Mouse (Mus musculus) left cerebral cortex, adult 2 months (tissue): Measurements from ENCODE around the gene Med13l. TPM values are rescaled to one million over a fixed set of nuclear protein-coding genes. Genes with fewer than 3 reads are reported as not detected.
A peak's percentile ranks its signal among the peaks of the same experiment; 100 is the strongest.

Experiments
- DNase-seq, 2 experiments: peaks; one replicate each; pipeline ENCODE4 v3.0.0; 2021 to 2022; ENCODE audit warnings: low spot score in 2 of 2, mixed read lengths in 1 of 2; ENCODE audit errors: extremely low spot score in 1 of 2
- H3K27ac ChIP-seq: fragments of 200-600 bp; 2 replicates; pipeline ENCODE4 v1.8.1; 2022
- H3K4me3 ChIP-seq: fragments of 200-600 bp; 2 replicates; pipeline ENCODE4 v1.8.1; 2022
- CTCF ChIP-seq: fragments of 200-600 bp; IDR thresholded peaks from 2 replicates; pipeline ENCODE4 v1.8.1; 2022; ENCODE audit warnings: antibody characterized with exemption, mild to moderate bottlenecking, moderate library complexity
- intact Hi-C: fragments of 180-260 bp; cut with DNase I; formaldehyde crosslinking; loops from one replicate; pipeline ENCODE4 v1.15.1; 2025
- total RNA-seq, 2 experiments: library from RNA; stranded (reverse); gene quantifications; 2 replicates each; pipeline ENCODE4 v1.2.3; 2021

Med13l gene
- total RNA-seq, 2 experiments from 2014 or later: 118 to 123 TPM

DNA sequence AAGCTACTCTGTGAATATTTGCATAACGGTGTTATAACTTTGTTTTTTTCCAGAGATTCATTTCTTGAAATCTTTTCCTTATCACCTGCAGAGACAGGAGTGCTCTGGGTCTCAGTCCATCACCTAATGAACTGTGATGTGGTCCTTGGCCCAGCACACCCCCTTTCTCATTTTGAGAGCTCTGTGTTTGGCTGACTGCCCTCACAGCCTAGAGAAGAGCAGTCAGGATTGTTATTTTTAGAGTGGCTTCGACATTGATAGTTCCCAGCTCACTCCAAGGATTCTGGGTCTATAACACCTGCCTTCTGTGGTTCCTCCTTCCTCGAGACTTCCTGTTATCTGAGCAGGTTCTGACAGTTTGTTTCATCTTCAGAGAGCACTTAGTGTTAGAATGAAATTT lies 113.8 kb downstream of the Med13l start:
- no peak for TF ChIP-seq CTCF
- intact Hi-C loops: no loop called here
- no peak for DNase-seq
- peak overlapping the region; percentile 34; the same call in 1 of the 2 replicates for H3K27ac ChIP-seq
- H3K4me3 ChIP-seq: no peak overlapping the region

DNA sequence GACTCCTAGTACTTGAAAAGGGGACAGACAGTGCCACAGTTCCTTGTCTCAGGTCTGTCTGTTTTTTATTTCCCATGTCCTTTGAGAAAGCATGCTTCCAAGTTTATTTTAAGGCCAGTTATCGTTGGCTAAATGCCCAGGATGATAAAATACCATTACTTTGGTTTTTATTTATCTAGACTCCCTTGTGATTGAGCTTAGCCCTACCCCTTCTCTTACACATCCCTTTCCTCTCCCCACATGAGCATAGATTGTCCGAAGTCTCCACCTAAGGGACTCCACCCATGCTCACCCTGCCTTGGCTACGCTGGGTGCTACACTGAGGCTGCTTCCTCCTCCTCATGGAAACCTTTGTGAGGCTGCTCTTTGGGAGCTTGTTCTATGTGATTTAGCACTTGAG lies 115.2 kb downstream of the Med13l start:
- Histone ChIP-seq H3K4me3 (no peak overlapping the region), H3K27ac (no peak overlapping the region)
- TF ChIP-seq CTCF: no peak
- no peak for DNase-seq
- intact Hi-C loops: no loop called here

GRCm38 (mm10) chr5:118676151-118676918 lies 115.9 kb downstream of the Med13l start:
- H3K4me3 ChIP-seq: no peak overlapping the region
- TF ChIP-seq CTCF: no peak

DNA sequence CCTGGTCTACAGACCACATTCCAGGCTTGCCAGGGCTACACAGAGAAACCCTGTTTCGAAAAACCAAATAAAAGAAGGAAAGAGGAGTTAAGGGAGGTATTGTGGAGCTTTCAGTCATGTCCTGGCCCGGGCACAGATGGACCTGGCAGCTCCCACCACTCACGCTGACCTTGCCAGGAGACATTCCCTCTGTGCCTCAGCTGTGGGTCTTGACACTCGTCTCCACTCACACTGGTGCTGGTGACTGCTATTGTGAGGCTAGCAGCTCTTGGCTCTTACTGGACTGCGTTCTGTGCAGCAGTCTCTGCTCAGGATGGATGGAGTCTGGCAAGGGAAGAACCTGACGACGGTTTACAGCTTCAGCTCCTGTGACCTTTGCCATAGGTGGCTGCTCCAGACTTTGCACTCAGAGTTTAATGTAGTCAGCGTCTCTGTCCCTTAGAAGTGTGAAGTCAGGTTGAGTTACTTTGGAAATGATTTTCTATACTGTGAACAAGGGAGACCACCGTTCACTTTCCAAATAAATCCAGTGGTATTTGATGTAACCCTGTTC lies 118.9 kb downstream of the Med13l start:
- no peak for DNase-seq
- Histone ChIP-seq H3K4me3 (no peak overlapping the region), H3K27ac (no peak overlapping the region)
- intact Hi-C loops: no loop called here
- no peak for TF ChIP-seq CTCF

More at GRCm38 (mm10) chr5:118676151-118676918, 115.9 kb downstream of the Med13l start:
- intact Hi-C loops: no loop called here
- no peak overlapping the region for H3K27ac ChIP-seq
- DNase-seq: no peak

GRCm38 (mm10) chr5:118680853-118681252 lies 120.4 kb downstream of the Med13l start:
- intact Hi-C loops: no loop called here
- TF ChIP-seq CTCF: no peak

GRCm38 (mm10) chr5:118682007-118682406 lies 121.5 kb downstream of the Med13l start:
- Histone ChIP-seq H3K27ac (no peak overlapping the region), H3K4me3 (no peak overlapping the region)
- DNase-seq: no peak
- no peak for TF ChIP-seq CTCF
- intact Hi-C loops: no loop called here

More at GRCm38 (mm10) chr5:118680853-118681252, 120.4 kb downstream of the Med13l start:
- Histone ChIP-seq H3K4me3 (no peak overlapping the region), H3K27ac (no peak overlapping the region)
- DNase-seq: no peak

DNA sequence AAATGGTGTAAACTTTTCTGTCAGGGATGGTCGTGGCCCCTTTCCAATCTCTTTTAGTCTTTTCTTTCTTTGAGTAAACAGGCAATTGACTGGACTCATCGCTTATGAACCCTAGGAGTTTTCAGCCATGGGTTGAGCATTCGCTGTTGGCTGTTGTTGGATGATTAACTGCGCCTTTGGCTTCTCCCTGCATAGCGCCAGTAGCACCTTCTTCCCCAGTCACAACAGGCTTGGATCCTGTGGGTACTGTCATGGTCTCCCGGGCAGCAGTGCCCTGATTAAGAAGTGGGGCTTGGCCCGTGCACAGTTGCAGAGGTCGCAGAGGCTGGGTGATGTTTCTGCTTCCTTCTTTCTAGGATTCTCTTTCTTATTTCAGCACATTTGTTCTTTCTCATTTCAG lies 124.7 kb downstream of the Med13l start:
- H3K4me3 ChIP-seq: no peak overlapping the region
- no peak overlapping the region for H3K27ac ChIP-seq
- no peak for DNase-seq
- no peak for TF ChIP-seq CTCF
- intact Hi-C loops: no loop called here

DNA sequence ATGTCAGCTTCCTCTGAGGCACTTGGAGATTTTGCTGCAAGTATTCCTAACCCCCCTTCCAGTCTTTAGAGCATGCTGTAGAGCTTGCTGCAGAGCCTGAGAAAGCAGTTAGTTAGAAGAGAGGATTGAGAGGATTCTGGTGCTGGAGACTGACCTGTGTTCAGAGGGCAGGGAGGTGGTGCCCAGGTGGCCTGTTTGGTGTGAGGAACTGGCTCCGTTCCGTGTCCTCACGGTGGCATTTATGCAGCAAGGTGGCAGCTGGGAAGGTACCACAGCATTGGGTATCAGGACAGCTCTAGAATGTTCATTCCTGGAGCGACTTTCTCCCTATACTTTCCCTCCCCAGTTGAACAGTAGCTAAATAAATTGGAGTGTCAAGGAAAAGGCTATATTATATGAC lies 125.5 kb downstream of the Med13l start:
- no peak overlapping the region for H3K27ac ChIP-seq
- intact Hi-C loops: no loop called here
- no peak for TF ChIP-seq CTCF
- DNase-seq: no peak
- no peak overlapping the region for H3K4me3 ChIP-seq

- no peak for TF ChIP-seq CTCF
- intact Hi-C loops: no loop called here
- Histone ChIP-seq H3K27ac (no peak overlapping the region), H3K4me3 (no peak overlapping the region)
- DNase-seq: no peak
Measured at GRCm38 (mm10) chr5:118688886-118689835, 128.7 kb downstream of the Med13l start.

DNA sequence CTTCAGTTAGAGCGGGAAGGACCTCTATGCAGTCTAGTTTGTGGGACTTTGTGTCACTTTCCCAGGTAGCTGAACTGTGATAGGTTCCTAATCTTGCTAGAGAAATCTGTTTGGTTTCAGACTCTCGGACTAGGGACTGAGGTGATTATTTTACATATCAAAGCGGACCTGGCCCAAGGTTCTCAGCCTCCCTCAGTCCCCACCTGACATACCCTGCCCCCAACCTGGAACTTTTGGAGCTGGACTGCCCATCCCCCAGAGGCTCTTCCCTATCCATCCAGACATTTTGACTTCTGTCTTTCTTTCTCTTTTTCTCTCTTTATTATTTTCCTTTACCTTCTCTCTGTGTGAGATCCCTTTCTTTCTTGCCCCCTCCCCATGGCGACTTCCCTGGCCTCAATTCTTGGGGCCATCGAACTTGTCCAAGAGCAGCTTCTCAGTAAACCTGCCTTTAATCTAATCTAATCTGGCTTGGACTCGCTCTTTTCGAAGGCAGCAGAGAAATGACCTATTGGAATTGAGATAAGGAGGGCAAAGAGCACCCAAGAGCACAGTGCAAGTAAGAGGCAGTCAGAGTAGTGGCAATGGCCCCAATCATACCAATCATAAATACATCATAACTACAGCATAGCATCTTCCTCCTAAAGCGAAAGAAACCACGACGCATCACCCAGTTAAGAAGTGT lies 130.7 kb downstream of the Med13l start:
- no peak for DNase-seq
- TF ChIP-seq CTCF: no peak
- no peak overlapping the region for H3K27ac ChIP-seq
- intact Hi-C loops: no loop called here
- no peak overlapping the region for H3K4me3 ChIP-seq

GRCm38 (mm10) chr5:118691710-118692040 lies 131.2 kb downstream of the Med13l start:
- Histone ChIP-seq H3K4me3 (no peak overlapping the region), H3K27ac (no peak overlapping the region)
- intact Hi-C loops: no loop called here
- no peak for TF ChIP-seq CTCF
- DNase-seq: no peak
